Mouse (Mus musculus) right cerebral cortex, postnatal 10 days (tissue): ENCODE data around the gene Slc30a7.
A peak's percentile ranks its signal among the peaks of the same experiment; 100 is the strongest.

Experiments
- DNase-seq, 2 experiments: peaks; one replicate each; pipeline ENCODE4 v3.0.0; 2021; ENCODE audit warnings: low spot score in 2 of 2

The Slc30a7 gene

DNA sequence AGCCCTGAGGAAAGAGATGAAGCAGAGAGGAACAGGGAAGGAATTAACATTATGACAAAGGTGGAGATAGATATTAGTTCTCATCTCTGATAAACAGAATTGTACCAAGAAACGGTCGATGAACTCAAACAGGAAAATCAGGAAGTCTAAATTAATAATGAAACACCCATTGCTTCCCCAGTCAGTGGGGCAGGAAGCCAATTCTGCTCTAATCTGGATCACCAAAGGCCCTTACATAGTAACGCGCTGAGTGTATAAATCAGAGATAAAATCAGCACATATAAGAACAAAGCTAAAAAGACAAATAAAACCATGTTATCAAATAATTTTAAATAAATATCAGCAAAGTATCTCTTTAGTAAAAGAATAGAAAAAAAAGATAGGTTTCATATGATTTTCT lies 15.1 kb downstream of the Slc30a7 start:
- DNase-seq = no peak

DNA sequence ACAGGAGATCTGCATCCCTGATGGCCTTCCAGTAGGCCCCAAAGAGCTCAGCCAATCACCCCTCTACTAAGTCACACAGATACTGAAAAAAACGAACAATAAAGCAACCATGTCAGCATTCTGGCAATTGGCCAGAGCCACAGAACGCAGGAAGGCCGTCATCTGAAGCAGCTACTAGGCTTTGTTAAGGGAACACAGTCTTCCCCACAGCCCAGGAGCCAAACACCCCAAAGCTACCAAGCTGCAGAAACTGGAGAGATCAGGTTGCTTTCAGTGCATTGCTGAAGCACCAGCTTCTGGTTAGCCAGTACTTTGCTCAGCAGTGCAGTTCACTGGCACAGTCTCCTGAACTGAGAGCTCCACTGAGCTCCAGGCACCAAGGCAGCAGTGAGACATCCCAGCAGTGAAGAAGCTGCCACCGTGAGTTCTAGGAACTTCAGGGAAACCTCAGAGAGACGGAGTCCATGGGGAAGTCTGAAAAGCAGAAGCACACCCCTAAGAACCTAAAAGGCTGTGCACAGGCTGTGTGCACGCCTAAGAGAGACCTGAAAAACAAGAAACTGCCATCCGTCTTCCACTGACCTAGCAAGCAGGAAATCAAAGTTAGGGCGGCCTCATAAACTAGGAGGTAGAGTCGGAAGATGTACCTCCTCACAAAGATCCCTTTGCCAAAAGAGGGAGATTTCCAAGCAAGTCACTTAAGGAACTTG lies 21.9 kb downstream of the Slc30a7 start:
- DNase-seq = no peak

DNA sequence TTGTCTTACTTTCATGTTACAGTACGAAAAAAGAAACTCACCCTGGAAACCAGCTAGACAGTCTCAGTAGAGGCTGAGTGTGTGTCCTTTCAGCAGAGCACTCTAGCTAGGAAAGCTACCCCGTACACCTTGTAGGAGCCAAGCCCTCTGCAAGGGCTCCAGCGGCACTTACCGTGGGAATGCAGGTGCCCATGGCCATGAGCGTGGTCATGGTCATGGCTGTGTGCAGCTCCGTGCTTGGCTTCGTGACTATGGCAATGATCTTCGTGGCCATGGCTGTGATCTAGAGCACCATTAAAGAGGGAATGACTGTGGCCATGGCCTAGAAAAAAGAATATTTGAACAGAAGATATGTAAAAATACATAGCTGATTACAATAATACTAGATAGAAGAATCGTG lies 22.6 kb downstream of the Slc30a7 start:
- no peak for DNase-seq

DNA sequence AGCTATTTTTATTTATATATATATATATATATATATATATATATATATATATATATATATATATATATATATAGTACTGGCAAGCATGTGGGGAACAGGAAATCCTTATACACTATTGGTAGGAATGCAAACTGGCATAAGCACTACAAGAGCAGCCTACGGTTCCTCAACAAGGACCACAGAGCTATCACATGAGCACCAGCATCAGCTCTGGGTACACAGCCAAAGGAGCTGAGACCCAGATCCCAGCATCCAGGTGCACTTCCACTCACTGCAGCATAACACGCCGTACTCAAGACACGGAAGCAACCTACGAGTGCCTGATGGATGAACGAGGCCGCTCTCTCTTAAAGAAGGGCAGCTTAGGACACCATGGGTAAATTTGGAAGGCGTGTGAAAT lies 24.0 kb downstream of the Slc30a7 start:
- DNase-seq = no peak

DNA sequence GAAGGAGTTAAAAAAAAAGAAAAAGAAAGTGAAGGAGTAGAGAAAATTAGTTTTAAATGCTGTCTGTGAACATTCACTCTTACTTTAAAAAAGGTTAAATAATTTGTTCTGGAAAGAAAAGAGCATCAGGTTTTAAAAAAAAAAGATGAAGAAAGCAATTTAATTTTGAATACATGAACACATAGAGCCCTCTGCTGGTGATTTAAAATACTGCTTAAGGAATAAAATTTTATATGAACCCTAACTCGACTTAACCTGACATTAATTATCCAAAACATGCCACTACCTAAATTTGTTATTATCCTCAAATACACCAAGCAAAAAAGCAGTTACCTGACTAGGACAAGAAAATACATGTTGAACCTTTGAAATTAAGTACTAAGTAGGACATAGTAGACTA lies 28.2 kb downstream of the Slc30a7 start:
- DNase-seq = no peak

DNA sequence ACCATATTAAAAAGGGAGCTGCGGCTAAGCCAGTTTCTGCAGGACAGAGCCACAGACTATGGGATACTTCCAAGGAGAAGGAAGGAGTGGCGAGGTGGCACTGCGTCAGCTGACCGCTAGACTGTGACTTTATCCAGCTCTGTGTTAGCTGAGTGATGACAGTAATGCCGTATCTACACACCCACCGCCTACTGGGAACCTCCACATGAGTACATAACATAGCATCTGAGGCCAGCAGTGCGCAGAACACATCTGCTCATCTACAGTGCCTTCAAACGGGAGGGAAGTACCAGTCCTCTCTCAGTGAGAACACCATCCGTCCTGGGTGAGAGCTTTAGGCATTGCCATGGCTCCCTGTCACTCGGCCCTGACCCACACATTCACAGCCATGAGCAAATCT lies 32.2 kb downstream of the Slc30a7 start:
- DNase-seq = no peak

DNA sequence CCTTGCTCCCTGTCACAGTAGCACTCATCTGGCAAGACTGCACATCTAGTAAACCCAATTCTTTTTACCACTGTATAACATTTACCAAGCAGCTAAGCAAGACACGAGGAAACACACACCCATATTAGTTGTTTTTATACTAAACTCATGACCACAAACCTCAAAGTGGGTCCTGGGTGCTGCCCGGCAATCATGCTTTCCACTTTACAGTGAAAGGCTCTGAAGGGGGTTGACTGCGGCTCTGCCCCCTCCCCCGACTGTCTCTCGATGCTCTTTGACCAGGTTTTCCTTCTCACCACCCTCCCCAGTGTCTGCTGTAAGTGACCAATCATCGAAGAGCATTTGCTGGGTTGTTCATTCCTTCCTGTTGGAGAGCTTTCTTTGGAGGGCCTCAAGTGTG lies 33.0 kb downstream of the Slc30a7 start:
- no peak for DNase-seq

DNA sequence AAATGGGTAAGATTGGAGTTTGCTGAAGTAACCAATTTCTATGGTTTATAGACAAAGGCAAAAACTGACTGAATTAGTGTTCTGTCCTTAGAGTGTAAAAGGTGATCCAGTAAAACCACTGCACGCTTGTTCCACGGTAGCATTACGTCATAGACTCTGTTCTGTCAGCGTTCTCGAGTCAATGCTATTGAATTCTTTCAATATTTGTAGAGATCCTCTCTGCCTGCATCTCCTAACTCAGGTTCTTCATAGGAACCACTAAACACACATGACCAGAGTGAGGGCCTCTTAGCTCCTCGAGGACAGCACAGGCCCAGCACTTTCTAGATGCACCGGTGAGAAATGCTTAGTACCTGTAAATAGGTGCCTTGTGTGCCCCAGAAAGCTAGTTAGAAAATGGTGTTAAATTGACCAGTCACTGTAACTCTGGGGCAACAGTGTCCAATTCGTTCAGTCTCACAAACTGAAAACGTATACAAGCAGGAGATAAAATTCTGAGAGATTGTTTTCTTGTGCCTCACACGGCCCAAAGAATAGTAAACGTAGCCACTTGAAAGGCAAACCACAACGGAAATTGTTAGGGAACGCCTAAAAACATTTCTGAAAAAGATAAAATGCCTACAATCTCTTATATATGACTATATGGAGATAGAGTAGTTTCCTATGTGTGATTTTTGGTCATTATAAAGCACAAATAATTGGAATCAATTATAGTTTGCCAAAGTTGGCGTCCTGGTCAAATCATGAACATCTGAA lies 35.1 kb downstream of the Slc30a7 start:
- no peak for DNase-seq

DNA sequence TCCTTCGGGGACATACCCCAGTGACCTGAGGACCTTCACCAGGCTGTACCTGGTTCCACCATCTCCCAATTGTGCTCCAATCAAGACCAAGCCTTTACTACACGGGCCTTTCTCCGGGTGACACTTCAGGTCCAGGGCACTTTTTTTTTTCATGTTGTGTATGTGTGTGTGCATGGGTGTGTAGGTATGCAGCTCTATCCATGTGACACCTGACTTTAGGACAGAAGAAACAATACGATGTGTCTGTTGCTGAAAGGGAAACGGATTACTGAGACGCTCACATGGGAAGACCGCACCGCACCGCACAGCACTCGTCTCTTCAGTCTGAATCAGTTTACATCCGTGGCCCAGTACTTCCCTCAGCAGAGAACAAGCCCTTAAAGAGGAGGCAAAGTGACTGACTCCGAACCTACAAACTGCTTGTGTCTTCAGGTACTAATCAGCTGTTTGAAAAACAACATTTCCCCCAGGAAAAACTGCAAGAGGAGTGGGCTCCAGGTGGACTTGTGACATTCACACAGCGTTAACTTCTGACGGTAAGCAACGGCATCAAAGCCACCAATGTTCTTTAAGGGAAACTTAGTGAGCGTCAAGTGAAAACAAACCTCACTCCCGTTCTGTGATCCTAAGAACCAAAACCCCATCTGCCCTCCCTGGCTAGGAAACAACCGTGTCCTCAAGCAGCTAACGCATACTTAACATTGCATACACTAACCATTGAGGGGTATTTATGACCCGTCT lies 36.0 kb downstream of the Slc30a7 start:
- DNase-seq = no peak

DNA sequence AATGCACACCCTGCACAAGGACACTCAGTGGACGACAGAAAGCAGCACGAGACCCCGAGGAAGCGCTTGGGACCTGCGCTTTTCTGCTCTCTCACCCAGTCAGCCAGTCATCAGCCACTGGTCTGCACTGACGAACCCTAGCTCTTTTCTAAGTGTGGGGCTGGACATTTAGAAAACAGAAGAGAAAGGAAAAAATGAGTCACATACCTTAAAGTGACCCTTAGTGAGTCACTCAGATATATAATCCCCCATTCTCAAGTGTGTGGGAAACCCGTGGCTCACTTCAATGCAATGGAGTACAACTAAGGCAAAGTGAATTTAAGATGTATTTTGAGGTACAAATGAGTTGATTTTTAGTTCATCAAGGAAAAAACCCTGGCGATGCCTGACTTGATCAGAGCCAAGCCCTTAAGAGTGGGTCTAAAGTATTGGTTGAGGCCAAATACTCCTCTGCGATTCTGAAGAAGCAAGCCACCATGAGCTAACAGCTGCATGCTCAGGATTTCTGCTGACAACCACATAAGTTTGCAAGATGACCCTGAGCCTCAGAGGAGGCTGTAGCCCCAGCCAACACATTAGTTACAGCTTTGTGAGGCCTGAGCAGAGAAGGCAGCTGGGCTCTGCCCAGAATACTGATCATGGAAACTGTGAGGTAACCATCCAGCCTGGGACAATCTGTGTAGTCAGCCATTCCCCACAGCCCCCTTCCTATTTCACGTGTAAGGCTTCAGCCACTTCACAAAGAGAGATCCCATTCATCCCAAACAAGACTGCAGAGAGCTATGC lies 38.3 kb downstream of the Slc30a7 start:
- peak; percentile 38 to 65 for DNase-seq

DNA sequence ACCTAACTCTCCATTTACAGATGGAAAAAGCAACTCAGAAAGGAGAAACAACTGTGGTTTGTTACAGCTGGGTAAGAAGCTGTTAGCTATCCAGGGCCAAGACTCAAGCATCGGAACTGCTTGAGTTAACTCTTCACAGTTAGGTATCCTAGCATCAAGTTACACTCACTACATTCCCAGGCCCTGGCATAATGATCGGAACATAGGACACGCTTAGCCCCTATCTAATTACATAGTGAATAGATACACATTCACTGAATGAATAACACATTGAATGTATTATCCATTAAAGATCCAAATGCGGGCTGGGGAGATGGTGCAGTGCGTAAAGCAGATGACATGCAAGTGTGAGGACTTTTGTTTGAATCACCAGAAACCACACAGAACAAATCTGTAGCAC lies 43.1 kb downstream of the Slc30a7 start:
- no peak for DNase-seq

DNA sequence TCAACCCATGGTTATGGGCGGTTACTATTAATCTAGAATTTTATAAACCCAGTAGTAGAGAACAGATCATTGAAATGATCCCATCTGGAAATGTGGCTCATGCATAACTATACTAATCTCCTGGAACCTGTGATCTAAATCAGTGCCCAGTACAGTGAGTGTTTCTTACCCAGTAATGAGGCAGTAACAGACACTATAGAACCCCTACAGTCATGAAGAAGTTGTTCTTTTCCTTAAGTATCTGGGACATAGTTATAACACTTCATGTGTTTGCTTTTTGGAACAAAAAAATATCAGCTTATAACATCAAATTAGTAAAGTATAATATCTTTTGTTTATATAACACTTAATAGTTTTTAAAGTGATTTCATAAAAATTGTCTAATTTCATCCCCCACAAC lies 43.6 kb downstream of the Slc30a7 start:
- DNase-seq = no peak

DNA sequence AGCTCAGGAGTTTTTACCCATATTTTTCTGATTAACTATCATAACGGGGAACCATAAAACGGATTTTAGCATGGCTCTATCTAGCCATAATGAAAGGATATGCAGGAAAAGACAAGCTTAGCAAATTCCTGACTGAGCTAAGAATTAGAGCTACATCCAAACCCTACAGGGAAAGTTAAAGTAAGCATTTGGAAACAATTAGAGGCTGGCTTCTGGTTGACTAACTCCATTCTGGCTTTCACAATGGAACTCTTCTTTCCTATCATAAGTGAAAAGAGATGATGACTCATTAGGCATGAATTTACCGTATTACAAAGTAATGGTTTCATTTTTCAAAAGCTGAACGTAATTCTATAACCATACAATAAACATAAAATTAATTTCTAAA lies 45.2 kb downstream of the Slc30a7 start:
- no peak for DNase-seq

DNA sequence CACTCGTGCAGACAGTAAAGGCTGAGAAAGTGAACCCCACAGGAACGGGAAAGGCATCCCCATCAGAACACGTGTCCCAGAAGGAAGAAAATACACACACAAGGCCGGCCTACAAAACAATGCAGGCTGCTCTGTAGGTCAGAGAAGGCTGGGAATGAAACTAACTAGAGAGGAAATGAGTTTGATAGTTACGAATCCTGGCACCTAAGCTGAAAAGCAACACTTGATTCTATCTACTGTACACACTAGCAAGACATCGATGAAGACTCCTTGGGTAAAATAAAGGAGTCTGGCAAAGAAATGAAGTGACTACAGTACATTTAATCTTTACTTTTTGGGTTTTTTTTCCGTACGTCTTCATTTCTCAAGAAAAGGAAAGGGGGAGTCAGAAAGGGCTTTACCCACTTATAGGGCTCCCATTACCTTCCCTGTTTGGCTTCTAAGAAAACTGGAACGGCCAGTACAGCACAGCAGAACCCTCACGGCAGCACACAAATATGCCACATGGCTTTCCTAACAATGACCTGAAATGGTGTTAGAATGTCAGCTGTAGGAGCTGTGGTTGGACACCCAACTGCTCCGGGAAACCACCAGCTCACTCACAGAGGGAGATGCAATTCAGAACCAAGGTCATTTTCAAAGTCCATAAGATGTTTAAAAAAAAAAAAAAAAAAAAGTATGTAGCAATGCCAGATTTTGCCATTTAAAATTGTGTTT lies 45.7 kb downstream of the Slc30a7 start:
- DNase-seq = no peak

DNA sequence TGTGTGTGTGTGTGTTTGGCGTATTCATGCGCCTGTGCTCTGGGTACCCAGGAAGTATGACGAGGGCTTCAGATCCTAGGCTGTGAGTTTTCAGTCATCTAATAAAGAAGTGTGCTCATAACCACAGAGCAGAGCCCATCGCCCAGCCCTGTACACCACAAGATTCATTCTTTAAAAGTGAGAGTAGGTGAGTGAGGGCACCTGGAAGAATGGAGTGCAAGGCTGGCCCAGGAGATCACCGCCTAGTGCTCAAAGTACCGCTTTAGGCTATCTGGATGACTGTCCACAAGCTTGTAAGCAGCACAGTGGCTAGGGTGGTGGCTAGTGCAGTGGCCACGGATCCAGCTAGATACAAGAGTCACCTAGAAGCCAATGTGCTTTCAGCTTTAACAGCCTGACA lies 50.0 kb downstream of the Slc30a7 start:
- no peak for DNase-seq

DNA sequence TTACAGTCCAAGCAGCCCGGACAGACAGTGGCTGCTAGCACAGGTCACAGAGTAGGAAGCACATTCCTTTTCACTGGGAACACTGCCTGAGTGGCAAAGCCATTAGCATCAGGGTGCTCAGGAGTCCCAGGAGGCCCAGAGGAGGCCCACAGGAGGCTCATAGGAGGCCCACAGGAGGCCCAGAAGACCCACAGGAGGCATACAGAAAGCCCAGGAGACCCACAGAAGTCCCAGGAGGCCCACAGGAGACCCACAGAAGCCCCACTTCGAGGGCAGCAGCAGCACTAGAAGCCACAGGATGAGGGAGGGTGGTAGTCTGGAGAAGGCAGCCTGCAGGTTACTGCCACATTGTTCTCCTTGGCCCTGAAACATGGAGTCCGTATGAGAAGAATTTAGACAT lies 54.1 kb downstream of the Slc30a7 start:
- DNase-seq = no peak

DNA sequence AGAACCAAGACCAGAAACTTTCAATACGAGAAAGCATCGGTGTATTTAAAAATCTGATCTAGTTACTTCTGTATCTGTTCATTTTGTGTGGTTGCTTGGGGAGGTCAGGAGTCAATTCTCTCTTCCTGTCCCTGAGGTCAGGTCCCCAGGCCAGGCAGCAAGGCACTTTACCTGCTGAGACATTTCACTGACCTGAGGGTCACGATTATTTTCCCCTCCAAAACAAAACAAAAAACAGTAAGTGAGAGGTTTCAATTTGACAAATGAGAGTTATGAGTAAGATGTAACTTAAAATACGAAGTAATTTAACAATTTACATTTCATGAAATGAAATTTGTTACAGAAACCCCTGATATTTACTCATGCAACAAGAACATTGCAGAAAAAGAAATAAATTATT lies 54.9 kb downstream of the Slc30a7 start:
- no peak for DNase-seq

DNA sequence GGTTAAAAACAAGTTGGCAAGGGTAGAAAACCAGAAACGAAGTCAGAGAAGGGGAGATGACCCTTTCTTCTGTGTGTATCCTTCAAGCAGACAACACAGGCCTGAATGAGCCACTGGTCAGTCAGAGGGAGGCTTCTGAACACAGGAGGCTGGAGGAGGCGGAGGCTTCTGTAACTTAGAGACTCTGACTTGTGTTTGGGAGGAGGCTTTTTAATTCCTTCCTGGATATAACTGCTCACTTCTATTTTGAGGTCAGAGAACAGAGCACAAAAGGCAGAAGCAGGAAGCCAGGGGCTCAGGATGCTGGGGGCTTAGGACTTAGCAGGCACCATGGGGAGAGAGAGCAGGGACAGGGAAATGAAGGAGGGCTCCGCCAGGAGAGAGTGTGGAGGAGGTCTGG lies 56.0 kb downstream of the Slc30a7 start:
- DNase-seq = no peak

DNA sequence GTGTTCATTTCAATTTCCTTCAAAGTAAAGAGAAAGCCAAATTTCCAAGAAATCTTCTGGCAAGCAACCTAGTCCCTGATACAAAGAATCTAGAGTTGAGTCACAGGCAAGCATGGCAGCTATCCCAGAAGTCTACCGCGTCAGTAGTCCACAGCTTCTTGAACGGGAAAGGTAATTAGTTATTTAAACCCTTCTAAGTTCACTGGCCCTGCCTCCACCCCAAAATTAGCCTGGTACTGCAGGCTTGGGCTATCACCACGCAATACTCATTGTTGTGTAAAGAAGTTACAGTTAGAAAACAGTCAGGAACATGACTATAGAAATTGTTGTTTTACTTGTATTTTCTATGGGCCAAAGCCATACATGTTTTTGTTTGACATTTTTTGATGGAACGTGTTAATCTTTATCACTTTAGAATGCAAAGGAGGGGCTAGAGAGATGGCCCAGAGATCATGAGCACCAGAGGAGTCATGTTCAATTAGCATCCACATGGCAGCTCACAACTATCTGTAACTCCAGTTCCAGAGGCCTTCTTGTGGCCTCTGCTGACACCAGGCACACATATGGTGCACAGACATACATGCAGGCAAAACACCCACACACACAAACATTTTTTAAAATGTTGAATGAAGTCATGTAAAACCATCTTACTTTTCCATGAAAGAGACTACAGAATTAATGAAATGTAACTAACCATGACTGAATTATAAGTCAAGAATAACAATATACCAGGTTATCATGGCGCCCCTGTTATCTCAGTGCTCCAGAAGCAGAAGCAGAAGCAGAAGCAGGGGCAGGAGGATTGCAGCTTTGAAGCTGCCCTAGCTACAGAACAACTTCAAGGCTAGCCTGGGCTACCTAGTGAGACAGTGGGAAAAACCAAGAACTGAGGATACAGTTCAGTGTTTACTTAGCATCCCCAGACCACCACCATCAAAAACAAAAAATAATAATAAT lies 57.0 kb downstream of the Slc30a7 start:
- DNase-seq = peak in 1 of 2 experiments; percentile 34

DNA sequence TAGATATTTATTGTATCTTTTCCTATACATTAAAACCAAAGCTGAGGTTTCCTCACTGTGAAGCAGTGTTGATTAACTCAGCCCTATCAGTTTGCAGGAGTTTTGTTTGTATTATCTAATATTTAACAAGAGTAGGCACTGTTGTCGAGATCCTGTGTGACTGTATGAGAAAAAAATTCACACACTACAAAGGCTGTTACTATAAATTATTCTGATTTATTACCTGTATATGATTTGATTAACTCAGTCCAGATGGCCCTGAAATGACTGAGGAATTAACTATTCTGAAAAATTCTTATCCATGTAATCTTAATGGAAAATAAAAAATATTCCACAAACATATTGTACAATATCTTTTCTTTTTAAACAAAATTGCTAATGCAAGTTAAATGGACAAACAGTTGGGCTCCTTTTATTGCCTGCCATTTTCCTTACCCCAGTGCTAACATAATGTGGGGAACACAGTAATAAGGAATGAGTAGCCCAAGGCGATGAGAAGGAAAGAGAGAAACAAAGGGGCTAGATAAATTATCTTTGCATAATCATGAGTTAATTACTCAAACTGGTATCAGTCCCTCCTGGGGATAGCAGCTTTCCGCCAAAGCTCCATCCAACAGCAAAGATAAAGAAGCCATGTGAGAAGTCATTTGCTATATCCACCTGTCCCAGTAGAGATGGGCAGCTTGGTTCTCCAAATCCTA lies 57.8 kb downstream of the Slc30a7 start:
- no peak for DNase-seq
